Mouse (Mus musculus): ENCODE measurements around the gene Slamf9. TPM values are rescaled to one million over a fixed set of nuclear protein-coding genes. Genes with fewer than 3 reads are reported as not detected.

Slamf9 gene
- total RNA-seq, 2 experiments from 2014 or later = 0.22 TPM; not detected in 1

DNA sequence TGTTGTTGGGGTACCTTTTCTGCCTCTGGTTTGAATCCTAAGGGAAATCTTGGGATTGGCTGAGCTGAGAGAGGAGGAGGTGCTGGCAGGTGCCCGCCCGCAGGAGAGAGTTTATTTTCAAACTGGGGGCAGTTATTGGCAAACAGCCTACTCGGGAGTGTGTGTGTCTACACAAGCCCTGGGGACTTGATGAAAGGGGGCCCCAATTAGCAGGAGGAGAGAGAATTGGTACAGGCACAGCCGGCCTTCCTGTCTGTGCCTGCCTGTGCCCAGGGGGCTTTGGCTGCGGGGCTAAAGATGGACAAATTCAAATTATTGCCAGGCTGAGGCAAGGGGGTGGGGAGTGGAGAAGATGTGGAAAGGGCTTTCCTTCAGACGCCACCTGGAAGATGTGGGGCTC is 10.7 kb downstream of the Slamf9 start:
- no peak for DNase-seq
- no peak for TF ChIP-seq CTCF (IDR thresholded peaks at IDR 0.05)
- intact Hi-C loops (cut with DNase I) = no loop called here
- H3K4me3 ChIP-seq = no peak overlapping the region
- no peak overlapping the region for H3K27ac ChIP-seq

DNA sequence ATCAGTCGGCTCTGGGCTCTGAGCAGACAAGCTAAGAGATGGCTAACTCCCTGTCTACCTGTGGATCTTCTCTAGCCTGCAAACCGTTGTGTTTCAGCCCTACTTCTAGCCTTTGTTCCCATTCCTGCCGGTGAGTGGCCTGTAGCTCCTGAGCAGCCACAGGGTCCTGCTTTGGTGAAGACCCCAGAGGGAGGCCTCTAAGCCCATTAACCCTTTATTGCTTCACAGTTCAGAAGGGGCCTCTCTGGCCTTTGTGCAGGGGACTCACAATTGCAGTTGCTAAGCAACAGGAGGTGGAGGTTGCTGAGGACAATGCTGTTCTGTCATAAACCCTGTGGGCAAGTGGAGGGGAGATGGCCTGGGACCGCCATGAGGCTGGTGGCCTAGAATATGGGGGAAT is 11.1 kb downstream of the Slamf9 start:
- no peak for TF ChIP-seq CTCF (IDR thresholded peaks at IDR 0.05)
- Histone ChIP-seq H3K27ac (no peak overlapping the region), H3K4me3 (no peak overlapping the region)
- DNase-seq = no peak
- intact Hi-C loops (cut with DNase I) = no loop called here

DNA sequence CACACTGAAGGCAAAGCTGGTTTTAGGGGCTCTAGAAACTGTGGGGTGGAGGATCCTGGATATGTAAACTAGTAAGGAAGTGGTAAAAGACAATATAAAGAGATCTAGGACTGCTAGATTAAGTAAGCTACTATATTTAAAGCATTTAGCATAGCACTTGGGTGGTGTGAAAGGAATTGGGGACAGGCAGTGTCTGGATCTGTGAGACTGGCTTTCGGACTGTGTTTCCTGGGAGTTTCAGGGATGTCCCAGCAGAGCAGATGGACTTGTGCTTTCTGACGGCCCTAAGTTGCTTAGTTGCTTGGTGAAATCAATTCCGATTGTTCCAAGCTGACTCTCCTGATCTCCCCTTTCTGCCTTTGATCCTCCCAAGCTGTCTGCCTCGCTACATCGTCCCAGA is 11.5 kb downstream of the Slamf9 start:
- no peak for TF ChIP-seq CTCF (IDR thresholded peaks at IDR 0.05)
- DNase-seq = no peak
- intact Hi-C loops (cut with DNase I) = no loop called here
- no peak overlapping the region for H3K27ac ChIP-seq
- no peak overlapping the region for H3K4me3 ChIP-seq

DNA sequence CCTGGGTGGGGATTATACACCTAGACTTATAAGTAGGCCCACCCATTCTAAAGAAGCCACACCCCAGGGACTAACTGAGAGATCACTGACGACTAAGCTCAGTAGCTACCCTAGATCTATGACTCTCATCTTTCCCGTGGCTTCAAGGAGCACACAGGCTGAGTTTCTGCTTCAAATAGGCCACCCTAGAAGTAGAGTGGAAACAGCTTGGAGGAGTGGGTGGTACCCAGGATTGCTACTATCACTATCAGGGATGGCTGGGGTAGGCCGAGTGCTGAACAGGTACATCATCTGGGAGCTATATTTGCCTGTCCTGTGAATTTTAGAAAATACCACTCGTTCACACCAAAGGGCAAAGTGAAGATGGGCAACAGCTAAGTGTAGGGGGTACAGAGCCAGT is 12.7 kb downstream of the Slamf9 start:
- intact Hi-C loops (cut with DNase I) = no loop called here

DNA sequence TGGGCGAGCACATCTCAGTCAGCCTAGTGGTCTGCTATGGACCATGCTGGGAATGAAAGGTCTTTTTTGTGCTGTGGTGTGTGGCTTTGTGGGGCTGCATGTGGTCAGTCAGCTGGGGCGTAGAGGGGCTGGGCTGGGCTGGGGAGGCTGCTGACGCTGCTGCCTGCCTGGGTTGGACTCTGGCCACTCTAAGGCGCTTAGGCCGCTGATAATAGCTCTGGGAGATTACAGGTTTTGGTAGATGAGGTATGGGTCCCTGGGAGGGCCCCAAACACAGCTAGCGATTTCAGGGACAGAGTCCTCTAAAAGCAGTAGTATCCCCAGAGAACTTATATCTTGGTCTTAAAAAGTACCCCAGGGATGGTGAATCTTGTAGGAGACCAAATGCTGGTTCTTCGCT is 13.7 kb downstream of the Slamf9 start:
- Histone ChIP-seq H3K27ac (no peak overlapping the region), H3K4me3 (no peak overlapping the region)
- intact Hi-C loops (cut with DNase I) = no loop called here
- no peak for TF ChIP-seq CTCF (IDR thresholded peaks at IDR 0.05)
- no peak for DNase-seq

More for the DNA sequence above, 12.7 kb downstream of the Slamf9 start:
- no peak overlapping the region for H3K4me3 ChIP-seq
- TF ChIP-seq CTCF (IDR thresholded peaks at IDR 0.05) = no peak
- DNase-seq = no peak
- no peak overlapping the region for H3K27ac ChIP-seq

DNA sequence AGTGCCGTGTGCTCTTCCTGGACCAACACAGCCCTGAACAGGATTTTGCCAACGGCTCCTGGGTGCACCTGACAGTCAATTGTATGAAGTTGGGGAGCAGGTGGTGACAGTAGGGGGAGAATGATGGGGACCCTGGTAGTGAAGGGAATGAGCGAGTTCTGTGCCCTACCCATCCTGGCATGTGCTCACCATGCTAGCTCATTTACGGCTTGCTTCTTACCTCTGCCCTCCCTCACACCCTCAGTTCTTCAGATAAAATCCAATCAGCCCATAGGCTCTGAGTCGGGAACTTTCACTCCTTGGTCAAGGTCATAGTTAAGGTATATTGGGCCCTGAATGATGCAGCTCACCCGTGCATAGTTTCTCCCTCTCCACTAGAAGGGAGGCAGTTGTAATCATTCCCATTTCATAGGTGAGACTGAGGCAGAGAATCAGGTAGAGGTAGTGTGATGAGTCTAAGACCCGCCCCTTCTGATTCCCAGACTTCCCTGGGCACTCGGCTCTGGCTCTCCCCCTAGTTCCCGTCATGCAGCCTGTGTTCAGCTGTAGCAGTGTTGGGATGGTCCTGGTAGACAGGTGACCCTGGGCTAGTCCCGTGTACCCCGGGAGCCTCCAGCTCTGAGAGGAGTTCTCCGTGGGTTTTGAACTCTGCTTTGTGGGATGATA is 14.6 kb downstream of the Slamf9 start:
- TF ChIP-seq CTCF (IDR thresholded peaks at IDR 0.05) = no peak
- DNase-seq = no peak
- H3K4me3 ChIP-seq = peak overlapping the region; percentile 63
- peak overlapping the region; percentile 6 for H3K27ac ChIP-seq
- intact Hi-C loops (cut with DNase I) = loop anchor here (1.0 to 10.0 kb wide), 2 partner anchors 77 to 445 kb away; no protein-coding TSS in a partner anchor

DNA sequence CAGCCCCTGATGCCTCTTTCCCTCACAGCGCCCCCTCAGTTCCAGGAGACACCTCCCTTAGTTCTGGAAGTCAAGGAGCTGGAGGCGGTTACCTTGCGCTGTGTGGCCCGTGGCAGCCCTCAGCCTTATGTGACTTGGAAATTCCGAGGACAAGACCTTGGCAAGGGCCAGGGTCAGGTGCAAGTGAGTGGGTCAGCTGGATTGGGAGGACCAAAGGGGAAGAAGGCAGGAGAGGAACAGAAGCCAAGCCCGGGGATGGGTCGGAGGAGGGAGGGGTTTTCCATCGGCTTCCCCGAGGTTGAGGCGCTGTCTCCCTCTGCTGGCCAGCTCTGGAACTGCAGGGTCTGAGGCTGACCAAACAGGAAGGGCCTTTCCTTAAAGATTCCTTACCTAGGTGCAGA is 15.1 kb downstream of the Slamf9 start:
- peak; percentile 89 for DNase-seq
- intact Hi-C loops (cut with DNase I) = loop anchor here (1.0 to 10.0 kb wide), 2 partner anchors 78 to 445 kb away; no protein-coding TSS in a partner anchor
- H3K27ac ChIP-seq = peak overlapping the region; percentile 6
- peak overlapping the region; percentile 63 for H3K4me3 ChIP-seq
- TF ChIP-seq CTCF (IDR thresholded peaks at IDR 0.05) = no peak; the same call in none of the 2 replicates

DNA sequence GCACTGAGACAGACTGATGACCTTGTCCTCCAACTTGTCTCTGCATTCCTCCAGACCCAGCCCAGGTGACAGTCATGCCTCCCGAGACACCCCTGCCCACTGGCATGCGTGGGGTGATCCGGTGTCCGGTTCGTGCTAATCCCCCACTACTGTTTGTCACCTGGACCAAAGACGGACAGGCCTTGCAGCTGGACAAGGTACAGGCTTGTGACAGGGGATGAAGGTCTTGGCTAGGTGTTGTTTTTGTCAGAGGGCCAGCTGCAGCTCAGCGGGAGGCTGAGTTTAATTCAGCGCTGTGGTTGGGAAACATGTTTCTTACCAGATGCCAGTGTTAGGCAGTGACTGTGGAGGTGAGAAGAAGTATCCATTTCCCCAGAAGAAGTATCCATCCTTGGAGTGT is 16.9 kb downstream of the Slamf9 start:
- no peak for DNase-seq
- no peak for TF ChIP-seq CTCF (IDR thresholded peaks at IDR 0.05)
- intact Hi-C loops (cut with DNase I) = loop anchor here (10.0 kb wide), 1 partner anchor 447 kb away; no protein-coding TSS in a partner anchor
- Histone ChIP-seq H3K27ac (no peak overlapping the region), H3K4me3 (no peak overlapping the region)

DNA sequence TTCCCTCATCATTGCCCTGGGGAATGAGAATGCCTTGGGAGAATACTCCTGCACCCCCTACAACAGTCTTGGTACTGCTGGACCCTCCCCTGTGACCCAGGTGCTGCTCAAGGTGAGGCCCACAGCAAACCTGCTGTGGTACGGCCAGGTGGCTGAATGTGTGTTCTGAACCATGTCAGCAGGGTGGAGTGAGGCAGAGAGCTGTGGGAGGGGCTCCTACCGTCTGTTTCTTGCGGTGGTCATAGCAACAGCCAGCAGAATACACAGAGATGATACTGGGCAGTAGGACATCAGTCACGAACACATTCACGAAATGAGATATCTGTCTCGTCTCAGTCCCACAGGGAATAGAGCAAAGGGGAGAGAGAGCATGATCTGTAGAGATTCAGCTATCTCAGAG is 18.4 kb downstream of the Slamf9 start:
- intact Hi-C loops (cut with DNase I) = loop anchor here (10.0 kb wide), 1 partner anchor 449 kb away; no protein-coding TSS in a partner anchor
- no peak overlapping the region for H3K4me3 ChIP-seq
- no peak for TF ChIP-seq CTCF (IDR thresholded peaks at IDR 0.05)

DNA sequence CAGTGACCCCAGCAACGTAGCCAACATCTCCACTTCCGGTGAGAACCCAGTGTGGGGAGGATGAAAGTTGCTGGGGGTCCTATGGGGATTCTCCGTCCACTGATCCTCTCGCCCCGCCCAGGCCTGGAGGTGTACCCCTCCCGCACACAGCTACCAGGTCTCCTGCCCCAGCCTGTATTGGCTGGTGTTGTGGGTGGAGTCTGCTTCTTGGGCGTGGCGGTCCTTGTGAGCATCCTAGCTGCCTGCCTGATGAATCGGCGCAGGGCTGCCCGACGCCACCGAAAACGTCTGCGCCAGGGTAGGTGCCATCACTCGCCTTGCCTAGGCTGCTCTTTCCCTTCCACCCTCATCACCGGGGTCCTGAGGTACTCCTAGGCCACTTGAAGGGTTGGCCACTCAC is 20.9 kb downstream of the Slamf9 start:
- intact Hi-C loops (cut with DNase I) = loop anchor here (10.0 kb wide), 1 partner anchor 451 kb away; no protein-coding TSS in a partner anchor
- no peak for DNase-seq
- Histone ChIP-seq H3K27ac (no peak overlapping the region), H3K4me3 (no peak overlapping the region)
- TF ChIP-seq CTCF (IDR thresholded peaks at IDR 0.05) = no peak

More for the DNA sequence above, 18.4 kb downstream of the Slamf9 start:
- DNase-seq = no peak
- H3K27ac ChIP-seq = no peak overlapping the region

DNA sequence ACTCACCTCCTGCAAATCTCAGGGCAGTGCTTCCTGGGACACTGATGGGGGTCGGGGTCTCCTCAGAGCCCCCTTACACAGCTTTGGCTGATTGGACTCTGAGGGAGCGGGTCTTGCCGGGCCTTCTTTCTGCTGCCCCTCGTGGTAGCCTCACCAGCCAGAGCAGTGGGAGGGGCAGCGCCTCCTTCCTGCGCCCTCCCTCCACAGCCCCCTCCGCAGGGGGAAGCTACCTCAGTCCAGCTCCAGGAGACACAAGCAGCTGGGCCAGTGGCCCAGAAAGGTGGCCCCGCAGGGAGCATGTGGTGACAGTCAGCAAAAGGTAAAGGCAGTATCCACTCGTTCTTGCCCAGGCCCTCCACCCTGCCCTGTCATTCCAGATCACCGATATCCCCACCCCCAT is 22.3 kb downstream of the Slamf9 start:
- DNase-seq = no peak
- H3K27ac ChIP-seq = no peak overlapping the region
- TF ChIP-seq CTCF (IDR thresholded peaks at IDR 0.05) = no peak
- intact Hi-C loops (cut with DNase I) = loop anchor here (10.0 kb wide), 1 partner anchor 453 kb away; no protein-coding TSS in a partner anchor
- no peak overlapping the region for H3K4me3 ChIP-seq

DNA sequence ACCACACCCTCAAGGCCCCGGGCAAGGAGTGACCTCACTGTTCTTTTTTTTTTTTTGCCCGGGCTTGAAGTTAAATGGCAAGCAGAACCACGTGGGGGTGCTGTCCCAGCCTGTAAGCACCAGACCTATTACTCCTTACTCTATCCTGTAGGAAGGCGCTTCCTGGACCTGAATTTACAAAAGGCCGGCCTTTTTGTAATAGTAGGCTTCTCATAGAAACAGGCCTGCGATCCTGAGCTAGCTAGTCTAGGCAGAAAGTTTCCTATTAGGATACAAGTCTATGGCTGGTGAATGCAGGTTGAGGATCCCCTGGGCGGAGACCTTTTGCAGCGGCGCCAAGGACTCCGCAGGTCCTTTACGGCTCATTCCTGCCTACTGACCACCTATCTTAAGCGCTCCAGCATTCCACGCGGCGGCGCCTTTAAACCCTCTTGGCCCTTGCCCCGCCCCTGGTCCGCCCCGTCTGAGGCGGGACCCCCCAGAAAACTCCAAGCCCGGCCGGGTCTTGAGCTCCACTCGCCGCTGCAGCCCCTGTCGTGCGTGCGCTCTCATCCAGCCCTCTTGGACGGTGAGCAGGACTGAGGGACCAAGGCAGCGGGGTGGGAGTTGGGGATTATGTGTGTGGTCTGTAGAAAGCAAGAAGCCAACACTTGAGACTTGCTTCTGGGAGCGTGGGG is 24.7 kb downstream of the Slamf9 start, which contains the start of gene Tagln2:
Gene Tagln2, plus strand, starts transcription at position 283 of the 677 bp plus-strand sequence.
- DNase-seq = peak; percentile 91
- TF ChIP-seq CTCF (IDR thresholded peaks at IDR 0.05) = peak; percentile 31
- peak within 1 kb of the TSS; percentile 91 for H3K27ac ChIP-seq
- peak within 1 kb of the TSS; percentile 92 for H3K4me3 ChIP-seq
- intact Hi-C loops (cut with DNase I) = loop anchor here (2.0 to 10.0 kb wide), 2 partner anchors 25 to 455 kb away; no protein-coding TSS in a partner anchor
